Mouse (Mus musculus): ENCODE data around the gene Rpl10a.

The Rpl10a gene

DNA sequence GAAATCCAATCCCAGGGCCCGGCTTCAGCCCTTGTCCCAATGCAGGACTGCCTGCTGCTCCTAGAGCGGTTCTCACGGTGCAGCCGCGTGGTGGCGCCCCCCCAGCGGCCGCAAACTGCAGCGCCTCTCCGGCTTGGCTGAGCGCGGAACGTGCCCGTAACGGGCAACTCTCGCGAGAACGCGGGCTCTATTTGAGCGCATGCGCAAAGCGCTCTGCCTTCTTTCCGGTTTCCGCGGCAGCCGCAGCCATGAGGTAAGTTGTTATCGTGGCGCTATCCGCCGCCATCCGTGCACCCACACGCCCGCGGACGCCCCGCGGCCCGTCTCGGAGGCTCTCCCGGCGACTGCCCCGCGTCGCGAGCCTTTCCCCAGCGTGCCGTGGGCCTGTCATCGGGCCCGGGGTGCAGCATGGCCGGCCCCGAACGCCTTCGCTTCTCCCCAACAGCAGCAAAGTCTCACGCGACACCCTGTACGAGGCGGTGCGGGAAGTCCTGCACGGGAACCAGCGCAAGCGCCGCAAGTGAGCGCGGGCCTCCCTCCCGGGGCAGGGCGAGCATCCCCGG lies at the start of gene Rpl10a:
Rpl10a (plus strand) TSS at position 106 of the 563 bp plus-strand sequence.
- peak; percentile 92 for DNase-seq (ENCODE audit: low read depth, low spot score)

DNA sequence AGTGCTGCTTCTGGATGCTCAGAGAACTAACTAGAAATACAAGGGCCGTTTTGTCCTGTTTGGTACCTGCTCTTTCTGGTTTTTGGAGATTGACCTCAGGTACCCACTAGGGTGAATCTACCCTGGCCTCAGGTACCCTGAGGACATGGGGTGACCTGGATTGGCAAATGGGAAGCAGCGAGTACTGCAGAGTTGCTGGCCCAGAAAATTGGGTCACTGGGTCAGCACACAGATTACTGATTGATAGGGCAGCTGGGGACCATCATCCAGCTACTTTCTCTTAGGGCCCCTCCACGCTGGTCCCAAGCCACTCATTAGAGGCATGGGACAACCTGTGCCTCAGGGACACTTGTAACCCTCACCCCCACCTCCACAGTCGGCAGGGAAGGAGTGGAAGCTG lies 49.0 kb upstream of the Rpl10a start:
- DNase-seq (ENCODE audit: low read depth, low spot score) = no peak

DNA sequence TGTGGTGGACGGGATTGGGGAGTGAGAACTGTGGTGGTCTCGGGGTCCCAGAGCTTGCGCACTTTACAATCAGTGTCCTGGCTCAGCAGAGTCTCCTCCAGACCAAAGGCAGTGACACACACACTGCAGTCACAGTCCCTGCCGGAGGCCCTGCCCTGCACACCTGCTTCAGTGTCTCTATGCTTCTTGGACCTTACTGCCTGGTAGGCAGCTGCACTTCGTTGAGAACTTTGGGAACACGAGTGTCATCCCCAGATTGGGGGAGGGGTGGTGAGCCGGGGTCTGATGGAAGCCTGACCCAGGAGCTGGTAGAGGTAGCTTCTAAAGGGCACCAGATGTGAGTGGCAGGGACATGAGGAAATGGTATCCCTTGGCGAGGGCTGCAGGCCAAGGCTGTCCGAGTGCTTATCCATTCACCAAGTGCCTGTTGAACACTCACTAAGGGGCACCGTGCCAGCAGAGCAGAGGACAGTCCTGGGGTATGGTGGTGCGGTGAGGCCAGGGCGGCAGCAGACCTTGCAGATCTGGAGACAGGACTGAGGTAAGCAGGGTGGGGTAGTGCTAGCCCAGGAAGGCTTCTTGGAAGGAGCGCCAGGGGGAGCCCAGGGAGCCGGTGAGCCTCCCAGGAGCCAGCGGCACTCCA lies 48.4 kb upstream of the Rpl10a start:
- DNase-seq (ENCODE audit: low read depth, low spot score) = no peak

- DNase-seq (ENCODE audit: low read depth, low spot score) = no peak
These were observed 47.9 kb upstream of the Rpl10a start for GRCm38 (mm10) chr17:28280423-28280800.

DNA sequence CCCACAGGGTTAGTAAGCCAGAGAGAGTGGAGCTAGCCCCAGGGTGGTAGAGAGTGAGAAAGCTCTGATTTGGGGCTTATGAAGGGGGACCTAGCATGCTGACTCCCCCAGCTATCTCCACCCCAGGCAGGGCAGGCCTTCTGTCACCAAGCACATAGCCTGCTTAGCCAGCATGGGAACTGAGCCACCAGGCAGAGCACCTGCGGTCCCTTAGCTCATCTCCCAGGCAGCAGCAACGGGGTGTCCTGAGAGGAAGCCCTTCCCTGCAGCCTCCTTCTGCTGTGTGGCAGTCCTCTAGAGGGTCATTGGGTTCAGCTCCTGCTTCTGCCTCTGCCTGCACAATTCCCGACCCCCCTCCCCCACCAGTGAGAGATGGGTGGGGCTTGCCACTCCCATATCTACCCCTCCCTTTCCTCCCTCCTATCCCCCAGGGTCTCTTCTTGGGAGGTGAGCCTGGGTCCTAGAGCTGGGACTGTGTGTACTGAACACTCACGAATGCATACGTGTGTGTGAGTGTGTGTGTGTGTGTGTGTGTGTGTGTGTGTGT lies 47.4 kb upstream of the Rpl10a start:
- no peak for DNase-seq (ENCODE audit: low read depth, low spot score)

DNA sequence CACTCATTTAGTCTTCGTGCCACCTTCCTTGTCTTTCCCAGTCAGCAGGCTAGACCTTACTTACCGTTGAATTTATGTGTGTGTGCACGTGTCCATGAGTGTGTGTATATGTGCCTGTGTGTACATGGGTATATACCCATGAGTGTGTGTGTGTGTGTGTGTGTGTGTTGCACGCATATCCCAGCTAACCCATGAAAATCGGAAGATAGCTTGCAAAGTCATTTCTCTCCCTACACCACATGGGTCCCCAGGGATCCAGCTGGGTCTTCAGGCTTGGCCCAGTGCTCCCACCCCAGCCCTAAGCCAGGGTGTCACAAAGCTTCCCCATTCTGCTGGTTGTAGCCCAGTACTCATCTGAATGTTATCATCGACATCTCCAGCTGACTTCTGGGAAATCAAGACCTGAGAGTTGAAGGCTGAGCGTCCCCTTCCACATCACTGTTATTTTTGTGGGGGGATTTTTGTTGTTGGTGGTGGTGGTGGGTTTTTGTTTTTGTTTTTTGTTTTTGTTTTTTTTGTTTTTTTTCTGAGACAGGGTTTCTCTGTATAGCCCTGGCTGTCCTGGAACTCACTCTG lies 46.3 kb upstream of the Rpl10a start:
- no peak for DNase-seq (ENCODE audit: low read depth, low spot score)

GRCm38 (mm10) chr17:28283199-28283598 lies 45.1 kb upstream of the Rpl10a start:
- DNase-seq (ENCODE audit: low read depth, low spot score) = no peak

GRCm38 (mm10) chr17:28286133-28286532 lies 42.1 kb upstream of the Rpl10a start:
- DNase-seq (ENCODE audit: low read depth, low spot score) = no peak

DNA sequence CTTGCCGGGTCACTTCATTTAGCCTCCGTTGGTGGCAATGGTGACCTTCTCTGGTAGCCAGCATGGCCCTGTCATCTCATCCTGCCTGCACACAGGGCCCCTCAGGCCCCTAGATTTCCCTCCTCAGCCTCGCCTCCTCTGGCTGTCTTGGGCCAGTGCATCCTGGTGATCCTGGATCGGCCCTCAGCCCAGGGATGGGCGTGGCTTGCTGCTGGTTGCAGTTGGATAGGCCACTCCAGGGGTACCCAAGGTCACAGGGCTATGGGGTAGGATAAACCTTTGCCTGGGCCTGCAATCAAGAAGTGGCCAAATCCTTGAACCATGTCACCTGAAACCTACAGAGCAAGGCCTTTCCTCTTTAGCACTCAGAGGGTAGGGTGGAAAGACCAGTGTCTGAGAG lies 41.3 kb upstream of the Rpl10a start:
- no peak for DNase-seq (ENCODE audit: low read depth, low spot score)

- DNase-seq (ENCODE audit: low read depth, low spot score) = no peak
These were observed 40.7 kb upstream of the Rpl10a start for GRCm38 (mm10) chr17:28287578-28287977.

DNA sequence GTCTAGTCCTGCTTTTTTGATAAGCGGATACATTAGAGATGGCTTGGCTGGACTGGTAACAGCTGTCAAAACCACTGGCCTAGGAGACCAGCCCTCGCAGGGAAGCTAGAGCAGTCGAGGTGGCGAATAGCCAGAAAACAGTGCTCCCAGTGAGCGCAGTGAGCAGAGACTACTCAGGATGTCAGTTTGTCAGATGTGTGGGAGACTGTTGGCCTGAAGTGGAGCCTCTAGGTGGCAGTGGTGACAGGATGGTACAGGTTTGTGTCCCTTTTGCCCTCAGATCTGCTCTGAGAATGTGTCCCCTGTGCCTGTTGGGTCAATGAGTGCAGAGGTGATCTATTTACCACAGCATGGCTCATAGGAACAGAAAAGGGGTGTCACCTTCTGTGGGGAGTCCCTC lies 40.3 kb upstream of the Rpl10a start:
- DNase-seq (ENCODE audit: low read depth, low spot score) = no peak

- no peak for DNase-seq (ENCODE audit: low read depth, low spot score)
These were observed 38.0 kb upstream of the Rpl10a start for GRCm38 (mm10) chr17:28290262-28290661.

DNA sequence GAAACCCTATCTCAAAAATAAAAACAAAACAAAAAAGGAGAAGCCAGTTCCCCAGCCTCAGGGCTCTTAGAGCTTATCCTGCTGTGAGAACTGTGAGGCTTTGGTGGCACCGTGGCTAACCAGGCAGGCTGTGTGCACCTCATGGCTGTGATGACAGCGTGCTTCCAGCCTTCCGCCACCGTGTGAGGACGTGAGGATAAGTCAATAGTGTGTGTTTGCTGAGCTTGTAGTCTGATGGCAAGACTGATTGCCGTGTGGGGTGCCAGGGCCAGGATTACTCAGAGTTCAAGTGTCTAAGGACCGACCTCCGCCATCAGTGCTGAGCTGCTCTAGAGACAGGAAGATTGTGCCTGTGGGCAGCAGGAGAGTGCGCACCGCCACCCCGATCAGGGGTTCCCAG lies 37.6 kb upstream of the Rpl10a start:
- no peak for DNase-seq (ENCODE audit: low read depth, low spot score)

- DNase-seq (ENCODE audit: low read depth, low spot score) = no peak
These were observed 36.9 kb upstream of the Rpl10a start for GRCm38 (mm10) chr17:28291346-28291745.

DNA sequence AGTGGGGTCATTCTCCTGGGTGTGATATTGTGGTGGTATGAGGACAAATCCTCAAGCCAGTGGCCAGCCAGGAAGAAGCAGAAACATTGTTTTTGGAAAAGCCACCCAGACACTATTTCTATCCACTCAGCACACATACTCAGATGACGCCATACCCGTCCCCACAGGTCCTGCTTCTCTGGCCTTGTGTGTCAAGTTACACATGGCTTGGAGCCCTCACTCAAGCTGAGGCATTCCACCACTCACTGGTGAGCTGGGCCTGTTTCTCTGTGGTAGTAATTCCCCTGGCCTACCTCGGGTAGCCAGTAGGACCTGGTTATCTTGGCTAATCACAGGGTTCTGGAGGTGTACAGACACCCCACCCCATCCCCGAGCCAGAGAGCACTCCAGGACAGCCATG lies 34.6 kb upstream of the Rpl10a start:
- no peak for DNase-seq (ENCODE audit: low read depth, low spot score)

DNA sequence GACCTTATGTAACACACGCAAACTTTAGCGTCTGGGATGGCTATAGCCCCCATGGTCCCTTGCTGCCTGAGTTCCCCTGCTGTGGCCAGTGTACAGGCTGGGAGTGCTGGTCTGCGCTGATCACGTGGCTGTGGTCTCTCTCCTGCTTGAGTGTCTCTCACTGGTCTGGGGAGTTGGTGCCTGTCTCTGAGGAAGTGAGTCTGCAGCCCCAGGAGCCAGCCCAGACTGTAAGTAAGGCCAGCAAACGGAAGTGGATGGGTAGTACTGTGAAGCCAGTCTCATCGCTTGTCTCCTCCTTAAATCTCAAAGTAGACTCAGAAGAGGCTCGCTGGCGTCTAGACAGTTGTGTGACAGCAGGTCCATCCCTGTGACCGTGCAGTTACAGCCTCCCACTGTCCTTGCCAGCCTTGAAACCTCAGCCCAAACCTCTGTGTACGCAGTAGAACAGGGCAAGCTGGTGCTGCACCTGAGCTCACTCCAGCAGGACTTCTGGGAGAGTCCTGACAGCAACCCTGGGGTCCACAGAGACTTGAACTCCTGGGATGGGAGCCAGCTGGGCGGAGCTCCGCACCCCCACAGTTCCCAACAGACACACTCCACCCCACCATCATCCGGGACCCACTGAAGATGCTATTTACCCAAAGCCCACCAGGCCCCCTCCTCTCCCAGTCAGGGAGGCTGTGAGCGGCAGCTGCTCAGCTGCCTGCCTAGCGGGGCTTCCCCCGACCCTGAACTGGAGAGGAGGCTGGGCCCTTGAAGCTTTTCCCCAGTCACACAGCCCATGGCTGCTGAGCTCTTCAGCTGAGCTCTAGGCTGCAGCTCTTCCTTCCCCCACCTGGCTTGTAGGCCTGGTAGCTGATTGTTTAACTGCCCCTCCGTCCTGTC lies 33.6 kb upstream of the Rpl10a start:
- DNase-seq (ENCODE audit: low read depth, low spot score) = no peak

GRCm38 (mm10) chr17:28298888-28299287 lies 29.4 kb upstream of the Rpl10a start:
- DNase-seq (ENCODE audit: low read depth, low spot score) = no peak

GRCm38 (mm10) chr17:28299669-28300320 lies 28.5 kb upstream of the Rpl10a start:
- DNase-seq (ENCODE audit: low read depth, low spot score) = no peak

- no peak for DNase-seq (ENCODE audit: low read depth, low spot score)
These were observed 27.9 kb upstream of the Rpl10a start for GRCm38 (mm10) chr17:28300323-28300722.

- DNase-seq (ENCODE audit: low read depth, low spot score) = no peak
These were observed 27.4 kb upstream of the Rpl10a start for GRCm38 (mm10) chr17:28300850-28301249.

DNA sequence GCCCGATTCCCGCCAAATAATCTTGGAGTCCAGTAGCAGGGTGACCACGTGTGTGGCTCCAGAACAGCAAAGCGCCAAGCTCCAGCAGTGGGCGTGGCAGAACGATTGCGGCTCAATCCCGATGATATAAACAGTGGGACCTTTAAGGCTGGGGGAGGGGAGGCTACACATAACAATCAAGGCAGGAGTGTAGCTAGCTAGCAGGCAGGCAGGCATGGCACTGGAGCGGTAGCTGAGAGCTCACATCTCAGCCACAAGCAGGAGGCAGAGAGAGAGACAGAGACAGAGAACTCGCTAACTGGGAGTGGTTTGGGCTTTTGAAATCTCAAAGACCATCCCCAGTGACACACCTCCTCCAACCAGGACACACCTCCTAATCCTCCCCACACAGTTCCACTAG lies 23.1 kb upstream of the Rpl10a start:
- DNase-seq (ENCODE audit: low read depth, low spot score) = no peak

All from c-Kit-negative CD71-positive TER-119-positive erythroid progenitor cells, embryonic 14.5 days (primary cell).